31 mouse cellular contexts compared by ENCODE assay signal in genomic region chr13:96506313-96506712, GRCm38 (mm10). TPM values are rescaled to one million over a fixed set of nuclear protein-coding genes. Genes with fewer than 3 reads are reported as not detected.
"Had no signal": no experiment of that assay in that cellular context is flagged by ENCODE, and none has a peak within 500 bp of the region (broad histone marks: within the 10 kb centered on the region; RNA-seq: fewer than 3 reads in every experiment).

No protein-coding gene starts in this region.

- H3K27ac ChIP-seq: kidney, postnatal 0 days; layer of hippocampus, adult 2 months; liver, embryonic 13.5 days; macrophage; midbrain, embryonic 12.5 days; midbrain, embryonic 15.5 days had no signal

- H3K9me3 ChIP-seq: liver, embryonic 13.5 days; midbrain, embryonic 12.5 days; midbrain, embryonic 15.5 days had no signal

- H3K27me3 ChIP-seq: liver, embryonic 13.5 days; midbrain, embryonic 12.5 days; midbrain, embryonic 15.5 days had no signal

- H3K36me3 ChIP-seq: midbrain, embryonic 12.5 days; midbrain, embryonic 15.5 days had no signal

- ATAC-seq: midbrain, embryonic 15.5 days had no signal

- H3K4me3 ChIP-seq: layer of hippocampus, adult 2 months; liver, embryonic 13.5 days; midbrain, embryonic 12.5 days; midbrain, embryonic 15.5 days; myocyte had no signal

- H3K4me2 ChIP-seq: liver, embryonic 13.5 days; midbrain, embryonic 12.5 days; midbrain, embryonic 15.5 days had no signal

- DNase-seq: kidney, adult 2 months; kidney, postnatal 25 days; layer of hippocampus, adult 9-11 months; liver, embryonic 13.5 days; lung, adult 2 months; lung, postnatal 14 days; thymus, adult 18-20 months; thymus, postnatal 36 days had no signal

- H3K9ac ChIP-seq: liver, embryonic 13.5 days; midbrain, embryonic 12.5 days; midbrain, embryonic 15.5 days had no signal

- H3K4me1 ChIP-seq: midbrain, embryonic 12.5 days; midbrain, embryonic 15.5 days had no signal

RNA-seq across cellular contexts. Expression of gene Gm17622, which starts 15.8 kb away (rescaled TPM):
- total RNA-seq: layer of hippocampus, adult 2 months; layer of hippocampus, postnatal 25 days; left cerebral cortex, adult 18-20 months; left cerebral cortex, postnatal 25 days; liver, adult 2 months had no signal
- polyA plus RNA-seq: kidney, adult 2 months; kidney, embryonic 14.5 days; kidney, postnatal 0 days; large intestine, adult 2 months; limb, embryonic 11.5 days; limb, embryonic 14.5 days; liver, adult 2 months; liver, embryonic 13.5 days; liver, embryonic 16.5 days; lung, adult 2 months; lung, embryonic 16.5 days; macrophage; midbrain, embryonic 12.5 days; midbrain, embryonic 15.5 days; myocyte; neural tube, embryonic 11.5 days; neural tube, embryonic 14.5 days; small intestine, adult 2 months; spleen, adult 2 months; stomach, embryonic 16.5 days; testis, adult 2 months; urinary bladder, adult 2 months had no signal

RNA-seq across cellular contexts. Expression of gene Ankdd1b, which starts 35.3 kb away (rescaled TPM):
- total RNA-seq: layer of hippocampus, postnatal 25 days; liver, adult 2 months had no signal
- polyA plus RNA-seq: liver, adult 2 months; liver, embryonic 13.5 days; liver, embryonic 16.5 days; macrophage; midbrain, embryonic 12.5 days; midbrain, embryonic 15.5 days; myocyte; neural tube, embryonic 11.5 days; neural tube, embryonic 14.5 days; small intestine, adult 2 months; spleen, adult 2 months had no signal
